Mouse (Mus musculus) embryonic fibroblast, embryonic 13.5 days (primary cell): Measurements from ENCODE around the gene Nrp2.

Experiments
- CTCF ChIP-seq: IDR thresholded peaks from 2 replicates; pipeline ENCODE4 v1.5.1; 2011; ENCODE audit warnings: mild to moderate bottlenecking, control low read depth, low read length, moderate library complexity, borderline replicate concordance; ENCODE audit not compliant: insufficient read depth
- POLR2A ChIP-seq: IDR thresholded peaks from 2 replicates; pipeline ENCODE4 v1.6.1; 2011; ENCODE audit warnings: low read depth, mild to moderate bottlenecking, control low read depth, low read length, moderate library complexity

GRCm38 (mm10) chr1:62800351-62800750 is 97.3 kb downstream of the Nrp2 start:
- no peak for TF ChIP-seq CTCF
- no peak for TF ChIP-seq POLR2A
